Mouse (Mus musculus) stomach, adult 2 months (tissue): ENCODE data around the gene Pan3. TPM values are rescaled to one million over a fixed set of nuclear protein-coding genes. Genes with fewer than 3 reads are reported as not detected.

ENCODE experiments used
- polyA plus RNA-seq: library from polyadenylated mRNA; depleted of rRNA; stranded (reverse); fragments of >200 nt; gene quantifications from 2 replicates; pipeline ENCODE4 v1.2.3, GENCODE M21; 2012; rRNA removed

The Pan3 gene
- 3.6 and 6.7 TPM in 2 replicates for polyA plus RNA-seq

DNA sequence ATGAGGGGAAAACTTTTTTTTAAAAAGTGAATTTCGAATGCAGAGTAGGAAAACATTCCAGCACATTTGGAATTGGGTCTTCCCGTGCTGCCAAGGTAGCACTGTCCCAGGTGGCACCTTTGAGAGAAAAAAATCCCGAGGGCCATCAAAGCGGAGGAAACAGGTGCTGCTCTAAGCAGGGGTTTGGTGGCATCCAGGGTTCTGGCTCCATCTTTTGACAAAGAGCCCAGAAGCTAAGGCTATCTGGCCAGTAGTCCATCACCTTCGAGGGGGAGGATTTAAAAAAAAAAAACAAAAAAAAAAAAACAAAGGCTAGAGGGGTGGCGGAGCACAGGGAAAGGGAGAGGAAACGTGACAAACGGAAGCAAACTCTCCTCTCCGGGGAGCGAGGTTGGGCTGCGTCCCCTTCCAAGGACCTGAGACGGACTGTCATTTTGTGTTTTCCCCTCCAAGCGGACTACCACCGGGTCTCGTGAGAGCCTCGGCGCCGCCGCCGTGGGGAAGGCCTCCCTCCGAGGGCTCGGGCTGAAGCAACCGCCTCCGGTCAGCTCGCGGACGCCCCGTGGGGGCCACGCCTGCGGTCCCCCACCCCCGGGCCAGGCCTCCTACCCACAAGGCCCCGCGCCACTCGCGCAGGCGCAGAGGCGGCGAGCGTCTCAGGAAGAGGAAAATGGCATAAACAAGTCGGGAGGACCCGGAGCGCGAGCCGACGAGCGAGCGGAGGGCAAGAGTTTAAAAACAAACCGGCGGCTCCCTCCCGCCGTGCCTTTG lies at the start of gene Pan3:
Gene Pan3 (plus strand): TSS at position 627 of the 771 bp plus-strand sequence.

DNA sequence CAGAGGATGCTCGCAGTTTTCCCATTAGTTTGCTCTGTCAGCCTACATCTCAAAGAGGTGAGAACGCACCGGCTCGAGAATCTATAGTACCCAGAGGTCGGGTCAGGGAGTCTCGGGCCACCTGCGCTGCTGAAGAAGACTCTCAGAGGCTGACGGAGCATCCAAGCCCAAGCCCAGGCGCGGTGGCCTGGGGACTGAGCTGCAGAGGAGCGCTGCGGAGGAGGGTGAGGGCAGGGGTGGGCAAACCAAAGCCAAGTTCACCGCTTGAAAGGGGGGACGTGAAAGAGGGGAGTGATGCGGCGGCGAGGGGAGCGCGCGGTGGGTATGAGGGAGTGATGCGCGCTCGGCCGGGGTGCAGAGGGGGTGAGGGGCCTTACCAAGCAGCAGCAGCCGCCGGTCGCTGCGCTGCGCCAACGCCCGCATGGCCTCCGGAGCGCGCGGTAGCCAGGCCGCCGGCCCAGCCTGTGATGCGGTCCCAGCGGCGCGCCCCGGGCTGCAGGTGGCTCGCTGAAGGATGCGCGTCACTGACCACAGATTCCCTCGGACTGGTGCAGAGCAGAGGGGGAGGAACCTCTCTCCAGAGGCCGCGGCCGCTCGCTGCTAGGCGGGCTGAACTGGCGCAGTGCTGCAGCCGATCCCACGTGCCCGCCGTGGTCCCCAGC lies 30.0 kb upstream of the Pan3 start, which contains the start of gene Flt3:
Gene Flt3 (minus strand): TSS at position 647 of the 662 bp plus-strand sequence.

Other genes starting within 250 kb of the Pan3 start
- gene Gsx1, start 241.5 kb upstream of the Pan3 start, polyA plus RNA-seq, result not detected in 2 replicates
- 6.1 and 6.2 TPM in 2 replicates for gene Pdx1, start 160.2 kb upstream of the Pan3 start, polyA plus RNA-seq
- 0.27 and 0.39 TPM in 2 replicates for gene Cdx2, start 122.9 kb upstream of the Pan3 start, polyA plus RNA-seq
- 0.17 TPM in 1 of 2 replicates, not detected in the other for gene Urad, start 107.7 kb upstream of the Pan3 start, polyA plus RNA-seq
- gene Flt3, start 29.7 kb upstream of the Pan3 start, polyA plus RNA-seq, result 0.06 and 0.09 TPM in 2 replicates